Mouse (Mus musculus): Measurements from ENCODE around the gene Map6.

DNA sequence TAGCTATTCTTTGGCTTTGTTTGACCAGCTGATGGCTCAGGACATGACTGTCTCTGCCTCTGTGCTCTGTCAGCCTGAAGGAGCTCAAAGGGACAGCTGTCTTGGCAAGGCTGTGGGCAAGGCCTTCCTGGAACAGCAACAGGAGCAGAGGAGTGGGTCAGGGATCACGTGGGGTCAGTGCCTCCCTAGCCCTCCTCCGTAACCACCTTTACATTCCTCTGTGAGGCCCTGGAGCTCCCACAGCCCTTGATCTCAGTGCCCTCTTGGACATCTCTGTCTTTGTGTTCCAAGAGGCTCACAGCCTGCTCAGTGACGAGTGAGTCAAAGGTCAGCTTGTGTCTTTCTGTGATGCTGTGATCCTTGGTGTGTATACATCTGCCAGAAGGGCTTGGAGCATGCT lies 39.4 kb downstream of the Map6 start:
- TF ChIP-seq CTCF (IDR thresholded peaks at IDR 0.05; ENCODE audit: low read depth) (no peak), EP300 (optimal IDR thresholded peaks at IDR 0.05) (no peak)
